Mouse (Mus musculus) bone marrow, adult 2 months (tissue): ENCODE results near the gene Nadk.

ENCODE experiments used
- CTCF ChIP-seq: fragments of 200-500 bp; IDR thresholded peaks from 2 replicates; pipeline ENCODE4 v1.5.1; 2011; ENCODE audit warnings: low read length, control low read depth; ENCODE audit not compliant: control insufficient read depth, insufficient read depth
- POLR2A ChIP-seq: fragments of 200-500 bp; IDR thresholded peaks from 2 replicates; pipeline ENCODE4 v1.6.1; 2011; ENCODE audit warnings: low read depth, mild to moderate bottlenecking, control low read depth, low read length, borderline replicate concordance; ENCODE audit not compliant: control insufficient read depth

- TF ChIP-seq CTCF, result no peak
- TF ChIP-seq POLR2A, result no peak
These were observed 11.1 kb upstream of the Nadk start for GRCm38 (mm10) chr4:155551073-155551472.
